Mouse (Mus musculus) gastrocnemius, adult 2 months (tissue): ENCODE measurements around the gene Agtpbp1. TPM values are rescaled to one million over a fixed set of nuclear protein-coding genes. Genes with fewer than 3 reads are reported as not detected.

Experiments
- DNase-seq: peaks from one replicate; pipeline ENCODE4 v3.0.0; 2022
- H3K27ac ChIP-seq: fragments of 200-600 bp; 2 replicates; pipeline ENCODE4 v1.8.1; 2022; ENCODE audit warnings: mild to moderate bottlenecking
- H3K4me3 ChIP-seq: fragments of 200-600 bp; 2 replicates; pipeline ENCODE4 v1.8.1; 2022; ENCODE audit warnings: mild to moderate bottlenecking, moderate library complexity
- CTCF ChIP-seq: fragments of 200-600 bp; IDR thresholded peaks from 2 replicates; pipeline ENCODE4 v1.8.1; 2022; ENCODE audit warnings: antibody characterized with exemption, mild to moderate bottlenecking, moderate library complexity
- intact Hi-C: fragments of 180-260 bp; cut with DNase I; formaldehyde crosslinking; loops from one replicate; pipeline ENCODE4 v1.15.1; 2025
- total RNA-seq, 2 experiments: library from RNA; stranded (reverse); gene quantifications; 2 replicates each; pipeline ENCODE4 v1.2.3; 2021

Gene Agtpbp1
- total RNA-seq, 2 experiments from 2014 or later: 59.1 to 71.0 TPM

GRCm38 (mm10) chr13:59509644-59510366, 75.2 kb downstream of the Agtpbp1 start:
- intact Hi-C loops: no loop called here
- no peak for TF ChIP-seq CTCF
- Histone ChIP-seq H3K27ac (no peak overlapping the region), H3K4me3 (no peak overlapping the region)
- DNase-seq: no peak

DNA sequence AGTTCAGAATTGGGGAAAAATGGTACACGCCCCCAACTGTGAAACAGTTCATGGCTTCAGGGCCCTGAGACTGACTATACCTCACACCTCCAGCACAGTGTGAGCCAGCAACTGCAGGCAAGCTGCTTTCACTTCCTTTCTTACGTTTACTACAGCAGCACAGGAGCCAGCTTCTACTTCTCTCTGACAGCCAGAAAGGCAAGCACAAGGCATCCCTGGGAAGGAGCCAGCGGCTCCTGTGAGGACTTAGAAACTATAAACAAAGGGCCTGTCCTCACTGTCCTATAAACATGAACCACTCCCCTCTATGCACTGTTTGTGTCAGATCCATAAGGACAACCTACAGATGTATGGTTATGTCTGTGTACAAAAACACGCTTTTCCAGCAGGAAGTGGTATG, 76.4 kb downstream of the Agtpbp1 start:
- no peak overlapping the region for H3K4me3 ChIP-seq
- no peak for TF ChIP-seq CTCF
- DNase-seq: no peak
- H3K27ac ChIP-seq: no peak overlapping the region
- intact Hi-C loops: no loop called here

DNA sequence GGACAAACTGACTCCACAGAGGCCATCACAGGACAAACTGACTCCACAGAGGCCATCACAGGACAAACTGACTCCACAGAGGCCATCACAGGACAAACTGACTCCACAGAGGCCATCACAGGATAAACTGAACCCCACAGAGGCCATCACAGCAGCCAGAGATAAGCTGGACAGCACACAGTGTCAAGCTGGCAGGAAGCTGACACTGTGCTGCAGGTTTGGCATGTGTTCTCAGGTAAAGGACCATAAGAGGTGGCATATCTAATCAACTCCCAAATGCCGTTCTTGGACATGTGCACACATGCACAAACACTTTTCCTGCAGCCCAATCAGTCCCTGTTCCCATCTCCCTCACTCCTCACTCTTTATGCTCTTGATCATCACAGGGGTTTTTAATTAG, 78.6 kb downstream of the Agtpbp1 start:
- no peak overlapping the region for H3K4me3 ChIP-seq
- no peak for TF ChIP-seq CTCF
- intact Hi-C loops: no loop called here
- no peak for DNase-seq
- H3K27ac ChIP-seq: no peak overlapping the region

DNA sequence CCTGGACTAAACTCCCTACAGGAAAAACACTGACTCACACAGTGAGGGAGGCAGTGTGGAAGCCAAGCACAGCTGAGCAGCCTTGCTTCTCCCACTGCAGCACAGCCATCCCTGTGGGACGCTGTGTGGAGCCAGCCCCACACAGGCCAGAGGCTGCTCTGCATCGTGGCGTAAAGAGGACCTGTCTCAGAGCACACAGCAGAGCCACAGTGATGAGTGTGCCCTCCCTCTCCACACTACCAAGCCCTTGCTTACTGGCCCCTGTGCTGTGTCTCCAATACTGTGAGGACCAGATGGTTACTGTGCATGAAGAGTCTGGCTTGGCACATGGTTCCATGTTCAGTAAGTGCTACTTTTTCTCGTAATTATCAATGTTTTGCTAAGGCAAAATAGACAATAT, 79.2 kb downstream of the Agtpbp1 start:
- intact Hi-C loops: no loop called here
- H3K4me3 ChIP-seq: no peak overlapping the region
- TF ChIP-seq CTCF: no peak

GRCm38 (mm10) chr13:59503581-59503980, 81.4 kb downstream of the Agtpbp1 start:
- no peak for DNase-seq
- Histone ChIP-seq H3K27ac (no peak overlapping the region), H3K4me3 (no peak overlapping the region)
- intact Hi-C loops: no loop called here
- no peak for TF ChIP-seq CTCF

More for the DNA sequence above, 79.2 kb downstream of the Agtpbp1 start:
- peak; percentile 24 for DNase-seq
- H3K27ac ChIP-seq: no peak overlapping the region

DNA sequence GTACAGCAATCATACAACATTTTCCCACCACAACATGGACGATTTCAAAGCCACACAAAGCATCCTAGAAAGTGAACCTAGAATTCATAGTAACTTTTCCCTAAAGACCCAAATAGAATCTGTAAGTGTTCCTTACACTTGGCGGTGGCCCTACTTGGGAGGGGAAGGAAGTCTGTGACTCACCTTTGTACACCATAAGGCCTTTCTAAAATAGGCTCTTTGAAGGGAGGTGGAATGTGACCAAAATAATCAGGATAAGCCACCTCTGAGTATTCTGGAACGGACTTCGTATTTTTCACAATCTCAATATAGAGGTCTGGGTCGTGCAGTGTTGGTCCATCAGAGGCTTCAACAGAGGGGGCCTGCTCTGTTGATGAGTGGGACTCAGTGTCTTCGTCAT, 85.2 kb downstream of the Agtpbp1 start:
- no peak overlapping the region for H3K4me3 ChIP-seq
- no peak for TF ChIP-seq CTCF
- no peak for DNase-seq
- intact Hi-C loops: no loop called here
- peak overlapping the region; percentile 32; the same call in 1 of the 2 replicates for H3K27ac ChIP-seq

DNA sequence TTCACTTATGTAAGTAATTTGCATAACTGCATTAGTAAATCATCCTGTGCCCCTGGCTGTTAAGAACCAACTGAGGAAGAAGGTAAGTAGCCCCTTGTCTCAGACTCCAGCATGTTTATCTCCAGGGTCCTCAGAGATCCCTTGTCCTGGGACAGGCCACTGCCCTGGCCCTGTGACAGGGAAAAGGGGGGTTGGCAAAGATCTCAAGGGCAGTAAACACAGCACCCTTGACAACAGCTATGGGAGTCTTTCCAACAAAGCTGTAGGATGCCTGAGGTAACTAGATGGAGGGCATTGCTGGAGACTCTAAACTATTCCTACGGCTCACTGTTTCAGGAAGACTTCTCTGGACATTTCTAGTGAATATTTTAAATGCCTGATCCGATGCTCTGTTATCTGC, 85.7 kb downstream of the Agtpbp1 start:
- intact Hi-C loops: no loop called here
- peak; percentile 36 for DNase-seq

GRCm38 (mm10) chr13:59498191-59498590, 86.8 kb downstream of the Agtpbp1 start:
- DNase-seq: no peak
- Histone ChIP-seq H3K4me3 (no peak overlapping the region), H3K27ac (no peak overlapping the region)
- intact Hi-C loops: no loop called here
- no peak for TF ChIP-seq CTCF

More for the DNA sequence above, 85.7 kb downstream of the Agtpbp1 start:
- H3K4me3 ChIP-seq: no peak overlapping the region
- TF ChIP-seq CTCF: no peak
- peak overlapping the region; percentile 32; the same call in 1 of the 2 replicates for H3K27ac ChIP-seq

GRCm38 (mm10) chr13:59495839-59496238, 89.2 kb downstream of the Agtpbp1 start:
- intact Hi-C loops: no loop called here
- DNase-seq: no peak
- Histone ChIP-seq H3K4me3 (no peak overlapping the region), H3K27ac (no peak overlapping the region)
- TF ChIP-seq CTCF: no peak

DNA sequence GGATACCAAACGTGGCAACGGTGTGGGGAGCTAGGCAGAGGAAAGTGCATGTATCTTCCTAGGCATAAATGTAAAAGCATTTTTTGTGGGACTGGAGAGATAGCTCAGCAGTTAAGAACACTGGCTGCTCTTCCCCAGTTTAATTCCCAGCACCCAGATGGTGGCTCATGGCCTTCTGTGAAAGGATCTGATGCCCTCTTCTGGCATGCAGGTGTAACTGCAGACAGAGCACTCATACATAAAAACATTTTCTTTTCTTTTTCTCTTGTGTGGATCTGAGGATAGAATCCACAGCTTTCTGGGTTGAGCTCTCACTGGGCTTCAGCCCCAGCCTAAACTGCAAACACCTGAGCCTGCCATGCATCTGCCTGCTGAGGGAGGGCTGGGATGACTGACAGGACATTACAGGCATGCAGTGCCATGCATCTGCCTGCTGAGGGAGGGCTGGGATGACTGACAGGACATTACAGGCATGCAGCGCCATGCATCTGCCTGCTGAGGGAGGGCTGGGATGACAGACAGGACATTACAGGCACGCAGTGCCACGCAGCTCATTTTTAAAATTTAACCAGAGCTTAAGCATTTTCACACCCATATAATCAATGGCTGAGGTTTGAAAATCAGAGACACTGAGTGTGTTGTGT, 90.3 kb downstream of the Agtpbp1 start:
- H3K27ac ChIP-seq: no peak overlapping the region
- DNase-seq: no peak
- intact Hi-C loops: no loop called here
- TF ChIP-seq CTCF: peak; percentile 43
- H3K4me3 ChIP-seq: no peak overlapping the region

GRCm38 (mm10) chr13:59490726-59491125, 94.3 kb downstream of the Agtpbp1 start:
- intact Hi-C loops: no loop called here

GRCm38 (mm10) chr13:59489143-59489542, 95.9 kb downstream of the Agtpbp1 start:
- peak; percentile 51 for TF ChIP-seq CTCF
- DNase-seq: no peak
- no peak overlapping the region for H3K4me3 ChIP-seq
- intact Hi-C loops: loop anchor here (5.0 kb wide), 1 partner anchor 852 kb away; no protein-coding TSS in a partner anchor
- no peak overlapping the region for H3K27ac ChIP-seq

More at GRCm38 (mm10) chr13:59490726-59491125, 94.3 kb downstream of the Agtpbp1 start:
- Histone ChIP-seq H3K4me3 (no peak overlapping the region), H3K27ac (no peak overlapping the region)
- no peak for DNase-seq
- no peak for TF ChIP-seq CTCF

DNA sequence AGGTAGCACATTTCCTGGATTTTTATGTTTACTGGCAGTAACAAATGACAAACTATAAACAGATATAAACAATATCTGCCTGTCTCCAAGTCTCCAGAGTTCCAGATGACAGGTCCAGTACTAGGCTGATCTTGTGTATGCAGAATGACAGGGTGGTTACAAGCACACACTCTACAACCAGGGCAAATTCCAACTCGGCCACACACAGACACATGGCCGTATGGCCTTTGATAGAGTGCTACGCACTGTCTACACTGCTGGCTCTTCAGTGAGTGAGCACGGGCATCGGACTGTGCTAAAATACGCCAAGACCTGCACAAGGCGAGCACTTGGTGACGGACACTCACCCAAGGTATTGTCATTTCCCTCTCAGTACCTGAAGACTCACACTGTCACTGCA, 97.7 kb downstream of the Agtpbp1 start:
- intact Hi-C loops: loop anchor here (5.0 kb wide), 1 partner anchor 850 kb away; no protein-coding TSS in a partner anchor

DNA sequence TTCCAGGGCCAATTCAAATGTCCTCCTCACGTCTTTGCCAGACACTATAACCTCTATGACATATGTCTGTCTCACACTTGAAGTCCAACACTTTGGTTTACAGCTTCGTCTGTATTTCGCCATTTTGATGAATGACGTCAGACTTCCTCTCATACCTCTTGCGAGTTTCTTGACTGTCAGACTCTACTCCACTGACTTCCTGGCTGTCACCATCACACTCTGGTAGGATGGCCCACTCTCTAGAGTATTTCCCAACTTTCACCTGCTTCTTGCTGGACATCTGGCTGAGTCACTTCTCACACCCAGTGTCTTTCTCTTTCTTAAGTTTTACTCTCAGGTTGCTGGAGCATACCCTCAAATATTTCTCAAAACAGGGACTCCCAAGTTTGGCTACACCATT, 98.8 kb downstream of the Agtpbp1 start:
- intact Hi-C loops: loop anchor here (5.0 kb wide), 1 partner anchor 849 kb away; no protein-coding TSS in a partner anchor
- Histone ChIP-seq H3K27ac (no peak overlapping the region), H3K4me3 (no peak overlapping the region)
- no peak for TF ChIP-seq CTCF
- DNase-seq: no peak

More for the DNA sequence above, 97.7 kb downstream of the Agtpbp1 start:
- DNase-seq: no peak
- Histone ChIP-seq H3K4me3 (no peak overlapping the region), H3K27ac (no peak overlapping the region)
- no peak for TF ChIP-seq CTCF
